Mouse (Mus musculus) liver, embryonic 14.5 days (tissue): ENCODE results near the gene Rab35. TPM values are rescaled to one million over a fixed set of nuclear protein-coding genes. Genes with fewer than 3 reads are reported as not detected.

ENCODE experiments used
- ATAC-seq: fragments of 200-750 bp; cut with Nextera tagmentation; 2 replicates; pipeline ENCODE4 v1.8.0; 2017; ENCODE audit warnings: moderate number of reproducible peaks, mild to moderate bottlenecking, moderate library complexity; ENCODE audit not compliant: insufficient read depth
- DNase-seq, 3 experiments: peaks; one replicate each; pipeline ENCODE4 v3.0.0-alpha.2; 2012 to 2013; ENCODE audit warnings: low read depth in 3 of 3, low spot score in 3 of 3
- H3K27ac ChIP-seq: fragments of 300-500 bp; sonication (generic); 2 replicates; pipeline ENCODE4 v1.5.1; 2014; ENCODE audit warnings: moderate library complexity, mild to moderate bottlenecking, control low read depth, inconsistent platforms
- H3K27me3 ChIP-seq: fragments of 300-500 bp; sonication (generic); 2 replicates; pipeline ENCODE4 v1.6.1; 2014; ENCODE audit warnings: mild to moderate bottlenecking, low read length, moderate library complexity; ENCODE audit not compliant: control insufficient read depth, insufficient read depth
- H3K36me3 ChIP-seq: fragments of 300-500 bp; sonication (generic); replicated peaks from 2 replicates; pipeline ENCODE4 v1.6.1; 2014; ENCODE audit warnings: low read depth; ENCODE audit not compliant: control insufficient read depth, insufficient read depth
- H3K4me1 ChIP-seq, 2 experiments: fragments of 200-500 bp in 1 of 2; fragments of 300-500 bp in 1 of 2; sonication (generic) in 1 of 2; replicated peaks; 2 replicates each; pipeline ENCODE4 v1.6.1; 2012 to 2014; ENCODE audit warnings: antibody characterized with exemption in 1 of 2, inconsistent platforms in 1 of 2, low read length in 1 of 2; ENCODE audit not compliant: control insufficient read depth in 2 of 2, insufficient read depth in 2 of 2
- H3K4me2 ChIP-seq: fragments of 300-500 bp; sonication (generic); 2 replicates; pipeline ENCODE4 v1.6.1; 2014; ENCODE audit warnings: low read depth, mild to moderate bottlenecking, control low read depth, moderate library complexity
- H3K4me3 ChIP-seq, 2 experiments: fragments of 200-500 bp in 1 of 2; fragments of 300-500 bp in 1 of 2; sonication (generic) in 1 of 2; 2 replicates each; pipeline ENCODE4 v1.5.1; 2012 to 2014; ENCODE audit warnings: low read depth in 2 of 2, low read length in 2 of 2, mild to moderate bottlenecking in 2 of 2, control low read depth in 1 of 2, inconsistent platforms in 1 of 2, moderate library complexity in 1 of 2; ENCODE audit not compliant: insufficient read depth in 1 of 2
- H3K9ac ChIP-seq: fragments of 300-500 bp; sonication (generic); replicated peaks from 2 replicates; pipeline ENCODE4 v1.6.1; 2014; ENCODE audit warnings: mild to moderate bottlenecking, control low read depth, moderate library complexity
- H3K9me3 ChIP-seq: fragments of 300-500 bp; sonication (generic); 2 replicates; pipeline ENCODE4 v1.6.1; 2016; ENCODE audit warnings: low read length, mixed read lengths; ENCODE audit not compliant: control insufficient read depth
- CTCF ChIP-seq: IDR thresholded peaks from 2 replicates; pipeline ENCODE4 v1.5.1; 2016; ENCODE audit warnings: antibody characterized with exemption, low read depth, control low read depth
- EP300 ChIP-seq: IDR thresholded peaks from 2 replicates; pipeline ENCODE4 v1.6.1; 2016; ENCODE audit warnings: antibody characterized with exemption, low read depth
- WGBS: fragments of 180-500 bp; shearing (Covaris S2); extraction: QIAGEN DNeasy Blood & Tissue Kit; methylation state at CpG from one replicate; pipeline ENCODE4 v1.1.7; 2014; ENCODE audit not compliant: insufficient replicate concordance; 5-methylcytosine and 5-hydroxymethylcytosine counted together
- microRNA-seq: library from miRNA; unstranded; fragments of <30 nt; microRNA quantifications from one replicate; pipeline ENCODE4, GENCODE M21; 2016
- polyA plus RNA-seq, 2 experiments: library from polyadenylated mRNA; depleted of rRNA in 1 of 2; stranded (reverse) in 1 of 2; unstranded in 1 of 2; fragments of >200 nt; fragmentation: Nextera tagmentation in 1 of 2; extraction: Ambion mirVana in 1 of 2; gene quantifications; 2 replicates each; pipeline versions ENCODE4 v1.2.1 to v1.2.3; 2012 to 2014

Rab35 gene
- polyA plus RNA-seq, 2 experiments, result 14.9 to 28.2 TPM

DNA sequence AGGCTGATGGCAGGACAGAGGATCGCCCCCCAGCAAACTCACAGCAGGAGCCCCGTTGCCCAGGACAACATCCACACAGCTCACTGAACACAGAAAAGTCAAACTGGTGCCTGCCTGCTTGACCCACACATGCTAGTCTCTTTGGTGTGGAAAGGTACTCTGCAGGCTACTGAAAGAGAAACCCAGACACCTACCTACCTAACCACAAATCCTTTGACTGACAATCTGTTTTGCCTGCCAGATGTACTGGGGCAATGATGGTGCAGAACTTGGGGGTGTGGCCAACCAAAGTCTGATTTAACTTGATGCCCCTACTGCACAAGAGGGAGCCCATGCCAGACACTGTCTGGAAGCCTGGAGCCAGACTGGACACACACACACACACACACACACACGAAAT is 61.6 kb downstream of the Rab35 start:
- Histone ChIP-seq H3K36me3 (no peaks in the 10 kb centered on the region), H3K4me2 (no peak overlapping the region)

DNA sequence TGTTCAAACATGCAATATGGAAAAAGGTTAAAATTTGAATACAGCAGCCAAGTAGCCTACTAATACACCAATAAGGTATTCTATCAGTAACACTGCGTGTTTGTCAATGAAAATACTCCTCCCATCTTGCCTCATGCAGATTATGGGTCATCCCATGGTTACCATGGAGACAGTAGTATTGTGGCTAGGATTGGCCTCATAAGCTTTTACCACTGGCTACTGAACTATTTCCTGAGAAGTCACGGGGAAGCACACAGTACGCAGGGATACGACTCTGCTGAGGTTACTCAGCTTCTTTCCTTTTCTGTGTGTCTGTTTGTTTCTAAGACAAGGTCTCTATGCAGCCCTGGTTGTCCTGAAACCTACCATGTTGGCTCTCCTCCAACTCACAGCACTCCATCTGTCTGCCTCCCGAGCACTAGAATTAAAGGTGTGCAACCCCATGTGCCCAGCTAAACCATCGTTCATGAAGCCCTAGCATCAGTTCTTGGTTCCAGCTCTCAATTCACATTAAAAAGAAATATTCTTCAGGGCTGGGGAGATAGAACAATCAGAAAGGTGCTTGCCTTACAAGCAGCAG is 63.6 kb downstream of the Rab35 start:
- Histone ChIP-seq H3K4me3 (no peak overlapping the region), H3K27me3 (no peaks in the 10 kb centered on the region), H3K4me1 (no peaks in the 10 kb centered on the region), H3K4me2 (no peak overlapping the region), H3K36me3 (no peaks in the 10 kb centered on the region), H3K9ac (no peak overlapping the region), H3K9me3 (no peaks in the 10 kb centered on the region), H3K27ac (no peak overlapping the region)
- ATAC-seq (no peak), DNase-seq (no peak)
- TF ChIP-seq CTCF (no peak), EP300 (no peak)
- WGBS, result 46% methylated on average over 6 of the region's 6 CpGs

More for the DNA sequence above, 61.6 kb downstream of the Rab35 start:
- DNase-seq (no peak), ATAC-seq (no peak)
- no peak overlapping the region for H3K4me3 ChIP-seq
- no peaks in the 10 kb centered on the region for H3K27me3 ChIP-seq
- no peaks in the 10 kb centered on the region for H3K4me1 ChIP-seq
- no peak overlapping the region for H3K9ac ChIP-seq
- 52% methylated on average over 3 of the region's 3 CpGs for WGBS
- no peak overlapping the region for H3K27ac ChIP-seq
- H3K9me3 ChIP-seq, result no peaks in the 10 kb centered on the region
- TF ChIP-seq EP300, result no peak
- TF ChIP-seq CTCF, result no peak

DNA sequence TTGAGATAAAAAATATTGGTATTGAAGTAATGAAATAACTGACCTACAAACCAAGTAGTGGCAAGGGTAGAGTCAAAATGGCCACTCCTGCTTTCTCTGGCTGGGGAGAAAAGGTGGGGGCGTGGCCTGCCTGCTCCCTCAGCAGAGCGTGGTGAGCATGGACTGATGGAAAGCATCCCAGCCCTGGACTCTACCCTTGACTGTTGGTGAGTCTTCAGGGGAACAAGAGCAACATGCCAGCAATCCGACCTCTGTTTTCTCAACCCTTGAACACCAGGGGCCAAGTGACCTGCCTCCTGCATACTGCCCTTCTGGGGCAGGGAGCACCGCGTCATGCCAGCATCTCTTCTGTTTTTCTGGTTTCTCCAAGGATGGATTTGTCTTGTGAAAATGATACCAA is 65.1 kb downstream of the Rab35 start:
- no peaks in the 10 kb centered on the region for H3K27me3 ChIP-seq
- DNase-seq (no peak), ATAC-seq (no peak)
- WGBS, result 70% methylated on average over 5 of the region's 5 CpGs
- H3K27ac ChIP-seq, result no peak overlapping the region
- H3K4me2 ChIP-seq, result no peak overlapping the region
- no peak overlapping the region for H3K4me3 ChIP-seq
- no peak overlapping the region for H3K9ac ChIP-seq
- H3K36me3 ChIP-seq, result no peaks in the 10 kb centered on the region
- no peaks in the 10 kb centered on the region for H3K4me1 ChIP-seq
- no peaks in the 10 kb centered on the region for H3K9me3 ChIP-seq
- TF ChIP-seq EP300, result no peak
- TF ChIP-seq CTCF, result no peak

Small RNAs within 50 kb of the gene (microRNA-seq; reads per million reads assigned to microRNA genes)
- not detected for gene Mir7030

Other genes starting within 250 kb of the Rab35 start
- gene Msi1, start 202.3 kb upstream of the Rab35 start, polyA plus RNA-seq (2012; rRNA removed), result 0.95 and 1.2 TPM in 2 replicates
- gene Msi1, start 202.3 kb upstream of the Rab35 start, polyA plus RNA-seq (2014; fragmentation: Nextera tagmentation; extraction: Ambion mirVana), result 0.37 and 0.59 TPM in 2 replicates
- gene Pla2g1b, start 165.6 kb upstream of the Rab35 start, polyA plus RNA-seq (2012; rRNA removed), result not detected in 2 replicates
- gene Pla2g1b, start 165.6 kb upstream of the Rab35 start, polyA plus RNA-seq (2014; fragmentation: Nextera tagmentation; extraction: Ambion mirVana), result not detected in 2 replicates
- 8.4 and 9.4 TPM in 2 replicates for gene Sirt4, start 147.2 kb upstream of the Rab35 start, polyA plus RNA-seq (2012; rRNA removed)
- 2.8 and 3.9 TPM in 2 replicates for gene Sirt4, start 147.2 kb upstream of the Rab35 start, polyA plus RNA-seq (2014; fragmentation: Nextera tagmentation; extraction: Ambion mirVana)
- gene Pxn, start 125.2 kb upstream of the Rab35 start, polyA plus RNA-seq (2012; rRNA removed), result 12.9 and 13.7 TPM in 2 replicates
- gene Pxn, start 125.2 kb upstream of the Rab35 start, polyA plus RNA-seq (2014; fragmentation: Nextera tagmentation; extraction: Ambion mirVana), result 4.8 and 5.6 TPM in 2 replicates
- 1,933 and 2,132 TPM in 2 replicates for gene Rplp0, start 72.4 kb upstream of the Rab35 start, polyA plus RNA-seq (2012; rRNA removed)
- gene Rplp0, start 72.4 kb upstream of the Rab35 start, polyA plus RNA-seq (2014; fragmentation: Nextera tagmentation; extraction: Ambion mirVana), result 1,503 and 1,567 TPM in 2 replicates
- gene Gcn1l1, start 66.7 kb upstream of the Rab35 start, polyA plus RNA-seq (2012; rRNA removed), result 11.4 and 11.8 TPM in 2 replicates
- gene Gcn1l1, start 66.7 kb upstream of the Rab35 start, polyA plus RNA-seq (2014; fragmentation: Nextera tagmentation; extraction: Ambion mirVana), result 14.4 and 14.8 TPM in 2 replicates
- gene Bicdl1, start 99.7 kb downstream of the Rab35 start, polyA plus RNA-seq (2012; rRNA removed), result 2.1 and 2.2 TPM in 2 replicates
- gene Bicdl1, start 99.7 kb downstream of the Rab35 start, polyA plus RNA-seq (2014; fragmentation: Nextera tagmentation; extraction: Ambion mirVana), result 0.98 and 1.7 TPM in 2 replicates
- 16.2 and 21.1 TPM in 2 replicates for gene Cit, start 213.4 kb downstream of the Rab35 start, polyA plus RNA-seq (2012; rRNA removed)
- gene Cit, start 213.4 kb downstream of the Rab35 start, polyA plus RNA-seq (2014; fragmentation: Nextera tagmentation; extraction: Ambion mirVana), result 24.5 and 27.9 TPM in 2 replicates